Mouse (Mus musculus) neural tube, embryonic 12.5 days (tissue): ENCODE data around the gene Irs3. TPM values are rescaled to one million over a fixed set of nuclear protein-coding genes. Genes with fewer than 3 reads are reported as not detected.

Experiments
- ATAC-seq: fragments of 200-750 bp; cut with Nextera tagmentation; 2 replicates; pipeline ENCODE4 v1.8.0; 2017; ENCODE audit warnings: low read depth, mild to moderate bottlenecking, moderate TSS enrichment, moderate library complexity; ENCODE audit not compliant: low FRiP score
- H3K27ac ChIP-seq: fragments of 300-500 bp; sonication (generic); 2 replicates; pipeline ENCODE4 v1.5.1; 2016
- H3K27me3 ChIP-seq: fragments of 300-500 bp; sonication (generic); replicated peaks from 2 replicates; pipeline ENCODE4 v1.6.1; 2016; ENCODE audit warnings: mild to moderate bottlenecking
- H3K36me3 ChIP-seq: fragments of 300-500 bp; sonication (generic); 2 replicates; pipeline ENCODE4 v1.6.1; 2016; ENCODE audit warnings: mild to moderate bottlenecking
- H3K4me1 ChIP-seq: fragments of 300-500 bp; sonication (generic); 2 replicates; pipeline ENCODE4 v1.6.1; 2016
- H3K4me2 ChIP-seq: fragments of 300-500 bp; sonication (generic); replicated peaks from 2 replicates; pipeline ENCODE4 v1.6.1; 2016; ENCODE audit warnings: mild to moderate bottlenecking
- H3K4me3 ChIP-seq: fragments of 300-500 bp; sonication (generic); 2 replicates; pipeline ENCODE4 v1.5.1; 2016
- H3K9ac ChIP-seq: fragments of 300-500 bp; sonication (generic); 2 replicates; pipeline ENCODE4 v1.6.1; 2016; ENCODE audit warnings: mild to moderate bottlenecking
- H3K9me3 ChIP-seq: fragments of 300-500 bp; sonication (generic); 2 replicates; pipeline ENCODE4 v1.6.1; 2016; ENCODE audit warnings: mild to moderate bottlenecking
- WGBS: fragments of 180-500 bp; shearing (Covaris S2); methylation state at CpG from one replicate; pipeline ENCODE4 v1.1.7; 2016; 5-methylcytosine and 5-hydroxymethylcytosine counted together
- polyA plus RNA-seq: library from polyadenylated mRNA; unstranded; fragments of >200 nt; fragmentation: Nextera tagmentation; extraction: Ambion mirVana; gene quantifications from 2 replicates; pipeline ENCODE4 v1.2.1, GENCODE M21; 2016

Irs3 gene
- polyA plus RNA-seq, 1 experiment from 2014 or later = 0.29 TPM

DNA sequence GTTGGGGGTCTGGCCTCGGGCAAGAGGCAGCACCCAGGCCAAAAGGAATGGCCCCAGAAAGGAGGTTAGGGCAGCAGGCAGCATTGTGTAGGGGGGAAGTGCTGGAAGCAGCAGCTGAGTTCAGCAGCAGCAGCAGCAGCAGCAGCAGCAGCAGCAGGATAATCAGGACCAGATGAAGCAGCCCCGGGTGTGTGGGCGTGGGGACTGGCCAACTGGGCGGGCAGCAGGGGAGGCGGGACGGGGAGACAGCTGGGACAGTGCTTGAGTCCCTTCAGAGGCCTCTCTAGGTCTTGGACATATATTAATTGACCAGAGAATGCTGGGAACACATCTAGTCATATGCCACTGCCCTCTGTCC, 34.3 kb downstream of the Irs3 start:
- Histone ChIP-seq H3K27ac (peak overlapping the region; percentile 2; the same call in 1 of the 2 replicates), H3K36me3 (0 out of 2 replicates have a peak, but pooled peaks cover under 1% of the 10 kb centered on the region), H3K27me3 (peaks cover 20% of the 10 kb centered on the region; the same call in 1 of the 2 replicates), H3K4me2 (peak overlapping the region; percentile 39), H3K9ac (no peak overlapping the region), H3K4me3 (peak overlapping the region; percentile 21; the same call in 1 of the 2 replicates), H3K4me1 (peaks cover 34% of the 10 kb centered on the region), H3K9me3 (no peaks in the 10 kb centered on the region)
- WGBS = 22% methylated on average over 6 of the region's 6 CpGs
- no peak for ATAC-seq

DNA sequence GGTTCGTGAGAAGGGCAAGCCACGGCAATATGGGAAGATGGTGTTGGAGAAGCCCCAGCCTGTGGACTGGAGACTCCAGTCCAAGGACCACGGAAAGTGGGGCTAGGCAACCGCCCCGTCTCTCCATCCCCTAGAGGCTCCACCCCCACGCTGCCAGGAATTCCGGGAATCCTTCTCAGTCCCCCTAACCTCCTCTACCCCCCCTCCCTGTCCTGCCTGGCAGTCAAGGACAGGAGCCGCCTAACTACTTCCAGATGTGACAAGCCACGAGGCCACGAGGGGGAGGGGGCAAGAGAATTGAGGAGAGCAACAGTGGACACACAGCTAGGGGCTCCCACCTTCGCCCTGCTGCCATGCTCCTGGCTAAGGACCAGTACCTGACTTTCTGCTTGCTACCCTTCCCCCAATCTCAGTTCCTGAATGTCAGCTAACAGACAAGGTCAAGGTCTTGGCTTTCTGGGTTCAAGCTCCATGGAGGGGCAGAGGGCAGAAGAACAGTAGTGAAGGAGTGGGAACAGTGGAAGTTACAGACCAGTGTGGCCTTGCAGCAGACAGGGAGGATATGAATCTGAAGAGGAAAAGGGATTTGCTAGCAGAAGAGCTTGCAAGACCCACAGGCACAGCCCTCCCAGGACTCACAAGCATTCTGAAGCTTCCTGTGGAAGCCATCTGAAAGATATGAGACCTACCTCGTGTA, 34.8 kb downstream of the Irs3 start:
- peak overlapping the region; percentile 39 for H3K4me2 ChIP-seq
- peak overlapping the region; percentile 21 for H3K4me3 ChIP-seq
- no peak for ATAC-seq
- H3K4me1 ChIP-seq = peaks cover 34% of the 10 kb centered on the region
- no peaks in the 10 kb centered on the region for H3K9me3 ChIP-seq
- 0 out of 2 replicates have a peak, but pooled peaks cover 3% of the 10 kb centered on the region for H3K36me3 ChIP-seq
- H3K27ac ChIP-seq = peak overlapping the region; percentile 2
- peaks cover 20% of the 10 kb centered on the region; the same call in 1 of the 2 replicates for H3K27me3 ChIP-seq
- H3K9ac ChIP-seq = no peak overlapping the region
- WGBS = 15% methylated on average over 12 of the region's 12 CpGs

DNA sequence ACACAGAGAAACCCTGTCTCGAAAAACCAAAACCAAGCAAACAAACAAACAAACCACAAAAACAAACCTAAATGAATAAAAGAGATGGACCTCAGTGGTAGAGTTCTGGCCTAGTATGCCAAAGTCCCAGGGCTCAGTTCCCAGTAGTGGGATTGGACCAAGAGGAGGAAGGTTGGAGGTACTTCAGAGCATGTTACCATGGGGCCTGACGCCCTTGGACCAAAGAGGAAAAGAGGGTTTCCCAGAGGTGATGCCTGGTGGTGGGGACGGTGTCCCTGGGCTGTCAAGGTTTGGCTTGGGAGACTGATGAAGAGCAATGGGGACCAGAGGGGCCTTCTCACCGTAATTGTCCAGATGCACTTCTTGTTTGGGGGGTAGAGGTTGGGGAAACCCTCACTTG, 35.5 kb downstream of the Irs3 start:
- Histone ChIP-seq H3K4me2 (peak overlapping the region; percentile 39), H3K36me3 (0 out of 2 replicates have a peak, but pooled peaks cover 3% of the 10 kb centered on the region), H3K4me3 (peak overlapping the region; percentile 21; the same call in 1 of the 2 replicates), H3K9me3 (no peaks in the 10 kb centered on the region), H3K9ac (no peak overlapping the region), H3K4me1 (peaks cover 34% of the 10 kb centered on the region), H3K27ac (no peak overlapping the region), H3K27me3 (peaks cover 20% of the 10 kb centered on the region; the same call in 1 of the 2 replicates)
- WGBS = 76% methylated on average over 4 of the region's 4 CpGs
- ATAC-seq = no peak

DNA sequence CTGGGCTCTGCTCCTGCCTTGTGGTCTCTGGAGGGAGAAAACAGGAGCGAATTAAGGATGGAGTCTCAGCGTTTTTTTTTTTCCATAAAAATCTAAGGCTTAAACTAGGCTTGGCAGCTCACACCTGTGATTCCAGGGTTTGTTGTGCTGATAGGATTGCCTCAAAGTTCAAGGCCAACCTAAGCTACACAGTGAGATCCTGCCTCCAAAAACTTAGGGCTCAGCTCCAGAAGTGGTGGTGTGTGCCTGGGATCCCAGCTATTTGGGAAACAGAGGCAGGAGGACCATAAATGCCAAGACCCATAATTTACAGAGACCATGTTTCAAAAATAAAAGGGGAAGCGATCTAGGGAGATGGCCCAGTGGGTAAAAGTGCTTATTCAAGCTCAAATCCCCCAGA, 36.2 kb downstream of the Irs3 start:
- Histone ChIP-seq H3K27me3 (peaks cover 20% of the 10 kb centered on the region; the same call in 1 of the 2 replicates), H3K4me2 (peak overlapping the region; percentile 50; the same call in 1 of the 2 replicates), H3K9me3 (no peaks in the 10 kb centered on the region), H3K36me3 (0 out of 2 replicates have a peak, but pooled peaks cover 3% of the 10 kb centered on the region), H3K27ac (no peak overlapping the region), H3K4me1 (peaks cover 34% of the 10 kb centered on the region), H3K9ac (no peak overlapping the region), H3K4me3 (no peak overlapping the region)
- no peak for ATAC-seq
- 47% methylated on average over 3 of the region's 3 CpGs for WGBS

- peaks cover 20% of the 10 kb centered on the region; the same call in 1 of the 2 replicates for H3K27me3 ChIP-seq
- H3K4me2 ChIP-seq = peak overlapping the region; percentile 50
- no peaks in the 10 kb centered on the region for H3K9me3 ChIP-seq
- ATAC-seq = no peak
- H3K27ac ChIP-seq = no peak overlapping the region
- no peak overlapping the region for H3K9ac ChIP-seq
- 12% methylated on average over 23 of the region's 23 CpGs for WGBS
- peaks cover 34% of the 10 kb centered on the region for H3K4me1 ChIP-seq
- H3K36me3 ChIP-seq = 0 out of 2 replicates have a peak, but pooled peaks cover 3% of the 10 kb centered on the region
- H3K4me3 ChIP-seq = no peak overlapping the region
Observed at GRCm38 (mm10) chr5:137608654-137609190, 36.8 kb downstream of the Irs3 start.

DNA sequence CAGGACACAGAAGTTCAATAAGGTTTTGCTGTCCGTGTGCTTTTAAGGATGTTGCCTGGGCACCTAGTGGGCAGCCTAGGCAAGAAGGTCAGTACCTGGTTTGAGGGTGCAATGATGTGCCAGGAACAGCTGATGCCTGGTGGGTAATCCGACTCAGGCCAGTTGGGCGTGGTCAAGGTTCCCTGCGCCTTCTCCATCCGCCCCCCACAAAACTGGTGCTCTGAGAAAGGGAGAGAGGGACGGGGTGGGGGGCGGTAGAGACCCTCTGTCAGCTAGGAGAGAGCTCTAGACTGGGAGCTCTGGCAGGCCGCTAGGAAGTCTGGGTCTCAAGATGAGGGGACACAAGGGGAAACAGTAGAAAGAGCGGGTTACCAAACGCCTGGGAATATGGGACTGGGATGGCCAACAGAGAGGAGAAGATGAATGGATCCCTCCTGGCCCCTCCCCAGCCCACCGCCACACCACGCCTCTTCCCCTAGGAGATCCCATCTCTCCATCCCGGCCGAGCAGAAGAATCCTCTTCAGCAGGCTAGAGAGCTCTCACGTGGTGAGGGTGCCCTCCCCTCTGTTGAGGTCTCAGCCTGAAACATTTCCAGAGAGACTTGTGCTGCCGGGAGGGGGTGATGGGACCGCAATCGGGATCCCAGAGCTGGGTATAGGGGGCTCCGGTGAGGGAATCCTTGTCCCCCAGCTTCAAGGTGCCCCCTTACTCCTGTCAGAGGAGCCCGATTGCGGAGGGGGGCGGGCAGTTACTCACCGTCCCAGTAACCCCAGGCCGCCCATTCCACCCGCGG, 37.5 kb downstream of the Irs3 start:
- Histone ChIP-seq H3K4me2 (peak overlapping the region; percentile 50), H3K36me3 (0 out of 2 replicates have a peak, but pooled peaks cover 3% of the 10 kb centered on the region), H3K4me3 (no peak overlapping the region), H3K27ac (no peak overlapping the region), H3K9ac (0 out of 2 replicates have a peak overlapping the region, but pooled peaks have one; percentile 30), H3K27me3 (peaks cover 20% of the 10 kb centered on the region; the same call in 1 of the 2 replicates), H3K4me1 (peaks cover 34% of the 10 kb centered on the region), H3K9me3 (no peaks in the 10 kb centered on the region)
- ATAC-seq = no peak
- WGBS = 12% methylated on average over 26 of the region's 26 CpGs

DNA sequence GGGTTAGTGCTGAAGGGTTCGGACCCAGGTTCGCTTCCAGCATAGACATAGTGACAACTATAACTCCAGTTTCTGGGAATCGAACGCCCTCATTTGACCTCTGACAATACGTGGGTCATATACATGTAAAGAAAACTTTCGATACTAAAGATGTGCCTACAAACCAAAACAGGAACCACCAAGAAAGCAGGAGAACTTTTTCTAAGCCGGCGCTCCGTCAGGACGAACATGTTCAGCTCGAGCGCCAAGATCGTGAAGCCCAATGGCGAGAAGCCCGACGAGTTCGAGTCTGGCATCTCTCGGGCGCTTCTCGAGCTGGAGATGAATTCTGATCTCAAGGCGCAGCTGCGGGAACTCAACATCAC, 44.2 kb downstream of the Irs3 start:
- WGBS = under 1% methylated on average over 22 of the region's 22 CpGs
- Histone ChIP-seq H3K27ac (no peak overlapping the region), H3K36me3 (0 out of 2 replicates have a peak, but pooled peaks cover 15% of the 10 kb centered on the region), H3K4me2 (peak overlapping the region; percentile 91), H3K9ac (peak overlapping the region; percentile 45), H3K27me3 (no peaks in the 10 kb centered on the region), H3K4me1 (peaks cover 29% of the 10 kb centered on the region), H3K9me3 (no peaks in the 10 kb centered on the region), H3K4me3 (peak overlapping the region; percentile 64)
- no peak for ATAC-seq

- no peaks in the 10 kb centered on the region for H3K27me3 ChIP-seq
- no peaks in the 10 kb centered on the region for H3K9me3 ChIP-seq
- peak within 1 kb of the TSS; percentile 91 for H3K4me2 ChIP-seq
- peak within 1 kb of the TSS; percentile 64 for H3K4me3 ChIP-seq
- peaks cover 29% of the 10 kb centered on the region for H3K4me1 ChIP-seq
- under 1% methylated on average over 41 of the region's 41 CpGs for WGBS
- H3K27ac ChIP-seq = no peak within 1 kb of the TSS
- peak; percentile 94 for ATAC-seq
- peak within 1 kb of the TSS; percentile 86 for H3K9ac ChIP-seq
- H3K36me3 ChIP-seq = 0 out of 2 replicates have a peak, but pooled peaks cover 12% of the 10 kb centered on the region
Observed at GRCm38 (mm10) chr5:137600619-137601364, 44.7 kb downstream of the Irs3 start, which contains the start of gene Mospd3. Mospd3 (minus strand) TSS chr5:137601058.

GRCm38 (mm10) chr5:137600281-137600618, 45.3 kb downstream of the Irs3 start:
- WGBS = 4% methylated on average over 19 of the region's 19 CpGs
- H3K9me3 ChIP-seq = no peaks in the 10 kb centered on the region

DNA sequence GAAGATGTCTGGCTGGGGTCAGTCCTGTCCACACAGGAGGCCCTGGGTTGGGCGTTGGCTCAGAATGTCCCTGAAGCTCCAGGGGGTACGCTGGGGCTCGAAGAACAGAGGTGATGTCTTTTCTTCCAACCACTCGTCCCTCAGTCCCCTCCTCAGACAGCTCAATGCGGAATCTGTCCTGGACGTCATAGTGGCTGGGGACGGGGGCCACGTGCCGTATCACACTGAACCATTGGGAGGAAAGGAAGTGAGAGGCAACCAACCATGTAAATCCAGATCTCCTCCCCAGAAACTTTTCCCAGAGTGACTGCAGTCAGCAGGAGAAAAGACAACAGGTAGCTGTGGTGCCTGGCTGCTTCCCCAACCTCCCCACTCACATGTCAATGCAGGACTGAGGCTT, 45.9 kb downstream of the Irs3 start:
- no peaks in the 10 kb centered on the region for H3K27me3 ChIP-seq
- H3K36me3 ChIP-seq = 0 out of 2 replicates have a peak, but pooled peaks cover 12% of the 10 kb centered on the region
- ATAC-seq = no peak
- H3K27ac ChIP-seq = no peak overlapping the region
- peak overlapping the region; percentile 86 for H3K9ac ChIP-seq
- peak overlapping the region; percentile 64 for H3K4me3 ChIP-seq
- WGBS = 82% methylated on average over 9 of the region's 9 CpGs
- H3K4me1 ChIP-seq = peaks cover 29% of the 10 kb centered on the region
- H3K9me3 ChIP-seq = no peaks in the 10 kb centered on the region
- peak overlapping the region; percentile 91 for H3K4me2 ChIP-seq

More at GRCm38 (mm10) chr5:137600281-137600618, 45.3 kb downstream of the Irs3 start:
- Histone ChIP-seq H3K27me3 (no peaks in the 10 kb centered on the region), H3K4me3 (peak overlapping the region; percentile 64), H3K36me3 (0 out of 2 replicates have a peak, but pooled peaks cover 12% of the 10 kb centered on the region), H3K9ac (peak overlapping the region; percentile 86), H3K4me1 (peaks cover 29% of the 10 kb centered on the region), H3K27ac (no peak overlapping the region), H3K4me2 (peak overlapping the region; percentile 91)
- ATAC-seq = no peak; the same call in 1 of the 2 replicates

DNA sequence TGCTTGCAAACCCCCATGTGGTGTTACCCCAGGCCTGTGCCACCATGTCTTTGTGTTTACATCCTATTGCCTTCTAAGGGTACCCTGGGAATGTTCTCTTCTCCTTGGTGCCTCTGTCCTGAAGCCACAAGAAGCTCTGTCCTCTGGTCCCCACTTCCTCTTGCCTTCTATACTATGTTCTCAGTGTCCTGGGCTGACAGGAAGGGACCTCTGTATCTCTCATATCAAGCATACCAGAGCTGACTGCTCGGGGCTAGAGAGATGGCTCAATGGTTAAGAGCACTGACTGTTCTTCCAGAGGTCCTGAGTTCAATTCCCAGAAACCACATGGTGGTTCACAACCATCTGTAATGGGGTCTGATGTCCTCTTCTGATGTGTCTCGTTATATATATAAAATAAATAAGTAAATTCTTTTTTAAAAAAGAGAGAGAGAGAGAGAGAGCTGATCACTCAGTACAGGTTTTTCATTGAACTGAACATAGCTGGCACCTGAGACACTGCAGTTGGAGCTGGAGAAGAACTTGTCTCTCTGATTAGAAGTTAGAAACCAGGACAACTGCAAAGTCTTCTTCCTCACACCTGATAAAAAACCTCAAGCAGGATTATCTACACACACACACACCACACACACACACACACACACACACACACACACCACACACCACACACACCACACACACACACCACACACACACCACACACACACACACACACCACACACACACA, 47.3 kb downstream of the Irs3 start:
- Histone ChIP-seq H3K9me3 (no peaks in the 10 kb centered on the region), H3K36me3 (0 out of 2 replicates have a peak, but pooled peaks cover 12% of the 10 kb centered on the region), H3K4me1 (peaks cover 29% of the 10 kb centered on the region), H3K4me2 (no peak overlapping the region), H3K9ac (no peak overlapping the region), H3K27ac (no peak overlapping the region), H3K4me3 (no peak overlapping the region), H3K27me3 (no peaks in the 10 kb centered on the region)
- ATAC-seq = no peak
- WGBS = 85% methylated on average over 2 of the region's 2 CpGs
